Mouse (Mus musculus) liver, embryonic 14.5 days (tissue): ENCODE results near the gene Eva1c.

Experiments used
- CTCF ChIP-seq: IDR thresholded peaks from 2 replicates; pipeline ENCODE4 v1.5.1; 2016; ENCODE audit warnings: antibody characterized with exemption, low read depth, control low read depth
- EP300 ChIP-seq: IDR thresholded peaks from 2 replicates; pipeline ENCODE4 v1.6.1; 2016; ENCODE audit warnings: antibody characterized with exemption, low read depth

- TF ChIP-seq CTCF (no peak), EP300 (no peak)
These were observed 19.1 kb downstream of the Eva1c start for GRCm38 (mm10) chr16:90845591-90845990.
